Mouse (Mus musculus): ENCODE results near the gene Sap30.
"Not testable (repeated sequence)": the region's sequence is repeated elsewhere in the genome, so short reads cannot be mapped to it uniquely, and the experiment has no call there.

Gene Sap30

DNA sequence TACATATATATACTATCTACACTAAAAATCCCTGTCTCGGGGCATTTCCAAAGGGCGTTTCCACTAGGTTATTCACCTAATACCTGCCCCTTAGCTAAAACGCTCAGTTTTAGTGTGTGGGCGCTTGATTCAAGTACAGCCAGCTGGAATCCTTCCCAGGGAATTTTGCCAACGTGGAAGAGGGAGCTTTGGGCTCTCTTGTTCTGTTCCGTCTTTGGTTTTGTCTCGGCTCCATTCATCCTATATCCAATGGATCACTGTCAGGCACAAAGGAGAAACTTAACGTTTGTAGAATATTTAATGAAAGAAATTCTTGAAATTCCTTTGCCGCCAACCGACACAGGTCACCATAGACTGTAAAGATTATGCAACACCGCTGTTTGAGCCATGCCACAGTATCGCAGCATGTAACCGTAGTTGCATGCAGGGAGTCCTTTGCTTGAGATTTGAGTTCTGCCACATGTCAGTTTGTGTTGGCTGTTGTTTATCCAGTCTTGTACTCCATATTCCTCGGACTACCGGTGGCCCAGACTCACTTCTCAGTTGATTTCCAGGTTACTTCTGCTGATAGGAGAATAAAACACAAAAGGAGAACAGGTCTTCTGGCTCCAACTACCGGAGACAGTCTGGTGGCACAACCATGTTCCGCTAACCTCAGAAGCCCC is 11.3 kb upstream of the Sap30 start:
- in situ Hi-C loops (cut with MboI, MseI) = no loop called here

DNA sequence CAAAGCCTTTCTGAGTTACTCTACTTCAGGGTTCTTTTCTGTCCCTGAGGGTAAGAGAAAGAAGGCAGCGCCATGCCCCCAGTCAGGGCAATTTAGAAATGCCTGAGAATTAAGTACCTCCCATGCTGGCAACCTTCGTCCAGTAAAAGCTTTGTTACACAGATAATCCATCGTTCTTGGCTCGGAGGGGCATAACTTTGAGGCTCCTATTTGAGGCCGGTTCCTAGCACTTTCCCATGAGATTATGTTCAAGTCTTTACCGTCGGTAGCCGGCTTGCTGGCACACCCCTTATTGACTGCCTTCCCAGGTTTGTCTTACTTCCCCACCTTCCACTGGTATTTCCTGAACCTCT is 10.8 kb upstream of the Sap30 start:
- in situ Hi-C loops (cut with MboI, MseI) = no loop called here

DNA sequence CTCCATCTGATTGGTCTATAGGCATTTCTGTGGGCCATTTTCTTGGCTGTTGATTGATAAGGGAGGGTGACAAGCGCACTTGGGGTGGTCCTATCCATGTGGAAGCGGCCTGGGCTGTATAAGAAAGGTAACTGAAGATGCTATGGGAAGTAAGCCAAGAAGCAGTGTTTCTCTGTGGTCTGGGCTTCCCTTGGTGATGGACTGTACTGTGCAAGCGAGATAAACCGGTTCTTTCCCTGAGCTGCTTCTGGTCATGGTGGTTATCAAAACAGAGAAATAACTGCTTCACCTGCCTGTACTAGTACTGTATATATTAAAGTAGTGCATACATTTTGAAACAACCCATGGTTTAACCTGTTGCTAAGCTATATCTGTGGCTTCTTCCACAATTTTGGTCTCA is 4.2 kb upstream of the Sap30 start:
- in situ Hi-C loops (cut with MboI, MseI) = no loop called here

DNA sequence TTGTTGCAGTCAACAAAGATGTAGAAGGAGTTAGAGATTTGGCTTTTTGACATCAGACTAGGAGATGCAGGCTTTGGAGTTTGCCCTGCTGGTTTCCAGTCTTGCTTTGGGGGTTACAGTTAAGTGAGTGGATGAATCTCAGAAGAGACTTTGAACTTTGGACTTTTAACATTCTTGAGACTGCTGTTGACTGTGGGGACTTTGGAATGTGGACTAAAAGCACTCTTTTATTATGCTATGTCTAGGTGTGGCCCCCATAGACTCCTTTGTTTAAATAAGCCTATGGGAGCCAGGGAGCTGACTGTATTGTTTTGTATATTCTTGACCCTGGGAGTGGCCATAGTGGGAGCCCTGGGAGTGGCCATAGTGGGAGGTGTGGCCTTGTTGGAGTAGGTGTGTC is 2.2 kb upstream of the Sap30 start:
- in situ Hi-C loops (cut with MboI, MseI) = no loop called here

DNA sequence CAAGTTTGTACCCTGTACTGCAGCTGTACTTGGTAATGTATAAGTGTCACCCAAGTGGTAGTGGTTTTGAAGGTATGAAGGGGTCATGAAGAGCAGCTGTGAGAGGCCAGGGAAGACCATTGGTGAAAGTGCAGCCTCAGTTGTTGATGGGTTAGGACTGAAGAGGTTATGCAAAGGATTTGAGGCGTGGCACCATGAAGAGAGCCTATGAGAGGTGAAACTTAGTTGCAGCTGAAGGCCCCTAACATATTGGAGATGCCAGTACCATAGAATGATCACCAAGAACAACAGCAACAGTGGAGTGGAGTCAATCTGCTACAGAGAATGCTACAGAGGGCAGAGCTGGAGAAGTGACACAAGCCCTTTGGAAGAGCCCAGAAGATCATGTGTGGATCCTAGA is 1.7 kb upstream of the Sap30 start:
- in situ Hi-C loops (cut with MboI, MseI) = no loop called here

DNA sequence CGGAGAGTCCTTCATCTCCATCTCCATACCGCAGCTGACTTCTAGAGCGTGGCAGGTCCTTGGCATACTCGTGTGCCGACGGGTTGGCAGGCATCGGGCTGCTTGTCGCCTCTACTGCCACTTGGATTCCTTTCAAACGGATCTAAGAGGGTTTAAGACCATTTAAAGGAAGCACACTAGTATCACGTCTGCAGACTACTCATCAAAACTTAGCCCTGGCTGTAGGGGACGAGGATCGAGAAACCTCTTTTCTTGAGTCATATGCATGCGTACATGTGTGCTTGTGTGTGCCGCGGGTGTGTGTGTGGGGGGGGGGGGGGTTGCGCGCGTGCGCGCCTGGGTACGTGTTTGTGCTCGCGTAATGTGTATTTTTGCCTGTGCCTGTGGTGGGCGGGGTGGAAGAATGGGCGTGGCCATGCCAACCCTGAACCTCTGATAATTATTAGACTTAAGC is 679 bp upstream of the Sap30 start:
- in situ Hi-C loops (cut with MboI, MseI) = no loop called here

DNA sequence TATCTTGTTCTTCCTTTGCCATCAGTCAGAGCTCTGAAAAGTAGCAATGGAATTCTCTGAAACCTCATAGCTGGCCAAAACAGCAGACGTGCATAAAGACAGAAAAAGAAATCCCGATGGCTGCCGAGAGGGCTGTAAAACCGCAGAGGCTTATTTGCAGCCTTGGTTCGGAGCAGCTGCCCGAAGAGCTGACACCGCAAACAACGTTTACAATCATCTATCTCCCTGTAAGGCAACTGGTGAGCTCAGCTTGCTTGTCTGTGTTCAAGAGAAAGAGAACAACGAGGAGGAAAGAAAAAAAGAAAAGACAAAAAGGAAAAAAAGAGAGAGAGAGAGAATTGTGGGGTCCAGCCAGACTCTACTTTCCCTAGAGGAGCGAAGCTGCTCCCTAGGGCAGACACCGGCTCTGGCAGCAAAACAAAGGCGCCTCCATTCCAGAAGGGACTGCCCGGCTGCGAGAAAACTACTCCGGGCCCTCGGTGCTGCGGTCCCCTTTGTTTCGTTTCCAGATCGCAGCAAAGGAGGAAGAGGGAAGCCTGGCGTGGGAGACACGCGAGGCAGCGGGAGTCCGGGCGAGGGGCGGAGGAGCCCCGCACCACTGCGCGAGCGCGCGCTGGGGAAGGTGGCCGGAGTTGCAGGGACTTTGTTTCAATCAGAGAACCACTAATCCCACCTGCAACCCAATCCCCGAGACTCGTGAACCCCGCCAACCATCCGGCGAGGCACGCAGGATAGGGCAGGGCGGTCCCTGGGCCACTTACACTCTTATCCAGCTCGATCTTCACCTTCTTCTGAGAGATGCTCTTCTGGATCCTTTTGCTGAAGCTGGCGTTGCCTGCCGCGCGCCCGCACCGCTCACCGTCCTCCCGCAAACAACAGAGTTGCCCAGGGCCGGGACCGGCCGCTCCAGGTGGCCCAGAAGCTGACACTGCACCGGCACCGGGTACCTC is 894 bp downstream of the Sap30 start:
- in situ Hi-C loops (cut with MboI, MseI) = no loop called here

DNA sequence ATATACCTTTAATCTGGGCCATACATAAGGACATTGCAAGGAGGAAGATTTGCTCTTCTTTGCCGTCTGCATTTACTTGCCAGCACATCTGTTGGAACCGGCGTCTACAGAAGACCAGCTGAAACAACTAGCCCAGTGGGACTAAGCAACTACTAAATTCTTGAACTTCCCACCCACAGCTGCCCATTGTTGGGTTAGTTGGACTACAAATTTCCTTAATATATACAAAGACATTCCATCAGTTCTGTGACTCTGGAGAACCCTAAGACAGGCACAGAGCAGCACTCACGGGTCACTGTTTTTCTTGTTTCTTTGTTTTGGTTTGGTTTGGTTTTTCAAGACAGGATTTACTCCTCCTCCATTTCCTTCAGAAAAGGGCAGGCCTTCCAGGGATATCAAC is 7.1 kb downstream of the Sap30 start:
- in situ Hi-C loops (cut with MboI, MseI) = no loop called here

DNA sequence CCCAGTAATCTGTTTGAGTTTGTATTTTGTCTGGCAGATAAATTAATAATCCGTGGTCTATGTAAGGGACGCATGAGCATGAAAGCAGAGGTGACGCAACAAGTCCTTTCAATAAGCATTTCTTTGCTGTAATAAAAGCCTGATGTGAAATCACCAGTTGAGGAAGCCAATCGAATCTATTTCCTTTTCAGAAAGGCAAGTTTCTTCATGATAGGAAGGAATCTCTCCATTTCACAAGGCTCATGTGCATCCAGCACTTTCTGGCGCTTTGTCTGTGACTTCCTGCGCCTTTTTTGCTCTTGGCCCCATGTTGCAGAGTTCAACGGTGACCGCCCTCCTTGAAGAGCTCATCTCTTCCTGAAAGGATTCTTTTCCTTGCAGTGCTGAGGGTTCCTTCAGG is 8.0 kb downstream of the Sap30 start:
- in situ Hi-C loops (cut with MboI, MseI) = no loop called here

DNA sequence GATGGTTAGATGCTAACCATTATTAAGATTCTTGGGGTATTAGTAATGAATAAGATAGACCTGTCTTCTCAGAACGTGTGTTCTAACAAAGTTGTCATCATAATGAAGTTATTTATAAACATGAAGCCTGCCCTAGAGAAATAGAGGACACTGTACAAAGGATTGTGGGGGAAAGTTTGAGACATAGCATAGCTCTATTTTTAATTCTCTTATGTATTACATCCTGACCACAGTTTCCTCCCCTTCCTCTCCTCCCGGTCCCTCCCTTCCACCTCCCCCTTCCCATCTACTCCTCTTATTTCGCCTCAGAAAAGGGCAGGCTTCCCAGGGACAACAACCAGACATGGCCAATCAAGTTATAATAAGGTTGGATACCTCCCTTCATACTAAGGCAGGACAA is 9.3 kb downstream of the Sap30 start:
- in situ Hi-C loops (cut with MboI, MseI) = no loop called here

DNA sequence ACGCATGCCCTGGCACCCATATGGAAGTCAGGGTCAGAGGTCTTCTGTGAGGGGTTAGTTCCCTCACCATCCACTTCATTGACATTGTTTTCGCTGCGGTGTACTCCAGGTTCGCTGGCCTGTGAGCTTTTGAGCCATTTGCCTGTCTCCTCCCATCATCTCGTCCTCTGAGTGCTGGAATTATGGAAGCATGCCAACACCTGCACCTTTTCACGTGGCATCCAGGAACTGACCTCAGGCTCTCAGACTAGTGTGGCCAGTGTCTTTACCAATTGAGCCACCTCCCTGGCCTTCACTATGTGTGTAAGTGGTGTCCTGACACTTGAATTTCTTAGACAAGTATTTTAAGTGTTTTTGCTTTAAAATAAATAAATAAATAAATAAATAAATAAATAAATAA is 13.9 kb downstream of the Sap30 start:
- in situ Hi-C loops (cut with MboI, MseI) = loop anchor here (5.0 kb wide), 1 partner anchor 41 kb away; no protein-coding TSS in a partner anchor

DNA sequence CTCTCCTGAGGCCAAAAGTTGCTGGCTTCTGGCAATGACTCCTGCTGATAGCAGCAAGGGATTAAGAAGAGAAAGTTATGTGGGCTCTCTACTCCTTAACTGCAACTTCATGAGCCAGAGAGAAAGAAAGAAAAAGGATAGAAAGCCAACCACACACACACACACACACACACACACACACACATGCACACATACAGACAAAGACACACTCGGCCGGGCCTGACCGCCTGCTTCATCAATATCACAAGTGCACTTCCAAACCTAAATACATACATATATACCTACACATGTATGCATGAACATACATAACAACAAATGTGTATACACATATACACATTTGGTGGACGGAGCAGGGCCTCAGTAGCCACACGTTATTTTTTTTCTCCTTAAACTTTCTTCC is 16.8 kb downstream of the Sap30 start:
- in situ Hi-C loops (cut with MboI, MseI) = loop anchor here (5.0 kb wide), 1 partner anchor 39 kb away; no protein-coding TSS in a partner anchor

DNA sequence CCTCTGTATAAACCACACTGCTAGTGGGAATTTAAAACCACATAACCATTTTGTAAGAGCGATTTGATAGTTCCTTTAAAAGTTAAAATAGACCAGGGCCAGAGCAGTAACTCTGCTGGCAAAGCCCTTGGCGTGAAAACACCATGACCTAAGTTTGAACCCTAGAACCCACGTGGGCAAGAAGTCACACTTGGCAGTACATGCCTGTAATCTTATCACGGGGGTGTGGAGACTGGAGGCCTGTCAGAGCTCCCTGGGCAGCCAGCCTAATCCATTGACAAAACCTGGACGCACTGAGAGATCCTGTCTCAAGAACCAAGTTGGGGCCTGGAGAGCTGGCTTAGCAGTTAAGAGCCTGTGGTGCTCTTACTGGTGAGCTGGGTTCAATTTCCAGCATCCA is 19.0 kb downstream of the Sap30 start:
- in situ Hi-C loops (cut with MboI, MseI) = no loop called here

DNA sequence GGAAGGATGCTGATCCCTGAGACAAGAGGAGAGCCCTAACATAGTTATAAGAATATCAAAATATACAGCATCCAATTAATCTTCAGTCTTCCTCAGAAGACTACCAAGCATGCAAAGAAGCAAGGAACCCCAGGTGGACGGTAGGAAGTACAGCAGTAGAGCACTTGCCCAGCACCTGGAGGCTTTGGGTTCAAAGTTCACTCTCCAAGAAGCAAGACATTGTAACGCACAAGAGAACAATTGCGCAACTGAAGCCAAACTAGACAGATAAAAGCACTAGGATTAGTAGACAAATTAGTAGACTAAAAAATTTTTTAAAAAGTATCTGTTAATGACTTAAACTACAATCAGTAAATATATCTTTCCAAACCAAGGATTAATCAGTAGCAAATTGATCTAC is 23.9 kb downstream of the Sap30 start:
- in situ Hi-C loops (cut with MboI, MseI) = no loop called here

DNA sequence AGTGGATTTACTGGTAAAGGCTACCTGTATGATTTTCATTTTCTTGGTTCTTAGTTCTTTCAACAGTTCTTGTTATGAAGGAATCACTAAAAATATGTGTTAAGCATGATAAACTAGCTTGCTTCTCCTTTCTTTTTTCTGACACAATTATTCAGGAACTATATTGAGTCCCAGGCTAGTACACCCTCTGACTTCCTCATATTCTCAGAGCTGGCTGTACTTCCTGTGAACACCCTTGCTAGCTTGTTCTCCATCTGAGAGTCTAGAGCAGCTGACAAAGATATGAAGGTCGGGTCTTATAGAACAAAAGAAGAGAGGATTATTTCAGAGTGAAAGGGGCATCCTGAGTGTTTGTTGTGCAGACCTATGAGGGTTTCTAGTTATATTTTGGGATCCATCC is 24.8 kb downstream of the Sap30 start:
- in situ Hi-C loops (cut with MboI, MseI) = no loop called here

DNA sequence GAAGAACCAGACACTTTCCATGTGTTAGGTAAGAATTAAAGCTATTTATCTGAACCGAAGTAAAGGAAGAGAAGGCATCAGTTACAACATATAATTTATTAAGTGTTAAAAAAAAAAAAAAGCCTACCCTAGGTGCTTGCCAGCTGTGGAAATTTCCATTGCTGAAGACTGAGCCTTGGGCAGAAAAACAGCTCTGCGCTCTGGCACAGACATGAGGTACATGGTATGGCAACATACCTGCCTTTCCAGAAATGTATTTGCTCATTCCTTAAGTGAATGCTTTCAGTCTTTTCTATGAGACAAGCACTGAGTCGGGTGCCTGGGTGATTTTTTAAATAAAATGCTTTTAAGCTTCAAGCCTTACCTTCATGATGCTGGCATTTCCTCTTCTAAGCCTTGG is 29.7 kb downstream of the Sap30 start:
- in situ Hi-C loops (cut with MboI, MseI) = no loop called here

DNA sequence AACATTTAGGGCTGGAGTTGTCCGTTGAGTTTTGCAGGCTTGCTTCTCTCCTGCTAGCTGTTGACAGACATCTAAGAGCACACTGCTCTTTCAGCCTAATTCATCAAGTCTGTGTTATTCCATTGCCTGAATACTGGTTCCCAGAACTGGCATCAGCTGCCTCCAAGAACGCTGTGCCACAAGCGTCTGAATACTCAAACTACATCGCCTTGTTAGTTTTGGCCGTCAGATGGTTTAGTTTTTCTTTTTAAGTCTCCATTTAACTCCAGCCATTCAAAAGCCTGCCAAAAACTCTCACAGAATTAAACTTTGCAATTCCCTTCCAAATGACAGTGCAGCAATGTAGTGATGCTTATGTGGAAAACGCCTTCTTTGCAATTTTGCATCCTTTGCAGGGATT is 30.5 kb downstream of the Sap30 start:
- in situ Hi-C loops (cut with MboI, MseI) = no loop called here

DNA sequence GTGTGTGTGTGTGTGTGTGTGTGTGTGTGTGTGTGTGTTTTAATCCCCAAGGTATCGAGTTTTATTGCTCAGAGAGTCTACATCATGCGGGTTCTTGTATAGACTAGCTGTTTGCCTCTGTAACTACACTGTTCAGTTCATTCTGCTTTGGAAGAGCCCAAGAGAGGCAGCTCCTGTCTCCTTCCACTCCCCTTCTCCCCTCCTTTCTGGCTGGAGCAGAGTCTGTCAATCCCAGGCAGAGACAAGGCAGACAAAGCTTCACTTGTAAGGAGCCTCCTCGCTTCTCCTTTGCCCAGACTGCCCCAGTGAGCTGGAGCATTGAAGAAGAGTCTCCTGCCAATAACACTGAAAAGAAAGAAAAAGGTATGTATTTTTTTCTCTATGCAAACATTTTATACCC is 31.9 kb downstream of the Sap30 start, which contains the start of gene Scrg1:
Scrg1 (plus strand) TSS at position 159 of the 400 bp plus-strand sequence.
- in situ Hi-C loops (cut with MboI, MseI) = no loop called here

DNA sequence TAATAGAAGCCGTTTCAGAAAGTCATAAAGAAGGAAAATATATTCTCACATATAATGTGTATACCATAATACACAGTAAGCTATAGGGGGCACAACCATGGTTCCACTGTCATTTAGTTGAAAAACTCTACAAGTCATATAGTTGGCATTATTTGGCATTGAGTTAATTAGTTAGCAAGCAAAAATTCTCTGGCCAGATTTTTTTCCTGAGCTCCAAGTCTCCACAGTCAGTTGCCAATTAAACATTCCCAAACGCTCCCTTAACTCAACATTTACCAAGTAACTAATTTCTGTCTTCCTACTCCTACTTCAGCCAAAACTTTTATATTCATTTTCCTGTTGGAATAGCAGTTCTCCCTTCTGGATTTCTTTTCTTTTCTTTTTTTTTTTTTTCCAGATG is 34.3 kb downstream of the Sap30 start:
- in situ Hi-C loops (cut with MboI, MseI) = no loop called here

DNA sequence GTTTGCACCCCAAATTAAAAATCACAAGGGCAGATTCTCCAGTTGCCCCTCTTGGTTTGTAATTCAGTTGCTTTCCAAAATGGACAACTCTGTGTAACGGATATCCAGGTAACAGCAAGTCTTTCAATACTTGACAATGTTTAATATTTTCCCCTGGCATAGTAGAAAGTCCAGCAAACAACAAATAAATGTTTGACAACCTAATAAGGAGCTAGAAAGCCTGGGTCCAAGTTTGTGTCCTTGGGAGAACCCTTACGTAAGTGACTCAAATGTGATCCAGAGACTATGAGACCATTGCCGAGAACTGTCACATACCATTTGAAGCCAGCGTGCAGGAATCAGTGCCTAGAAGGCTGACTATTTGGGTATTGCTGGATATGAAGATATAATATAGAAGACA is 35.8 kb downstream of the Sap30 start:
- in situ Hi-C loops (cut with MboI, MseI) = no loop called here

DNA sequence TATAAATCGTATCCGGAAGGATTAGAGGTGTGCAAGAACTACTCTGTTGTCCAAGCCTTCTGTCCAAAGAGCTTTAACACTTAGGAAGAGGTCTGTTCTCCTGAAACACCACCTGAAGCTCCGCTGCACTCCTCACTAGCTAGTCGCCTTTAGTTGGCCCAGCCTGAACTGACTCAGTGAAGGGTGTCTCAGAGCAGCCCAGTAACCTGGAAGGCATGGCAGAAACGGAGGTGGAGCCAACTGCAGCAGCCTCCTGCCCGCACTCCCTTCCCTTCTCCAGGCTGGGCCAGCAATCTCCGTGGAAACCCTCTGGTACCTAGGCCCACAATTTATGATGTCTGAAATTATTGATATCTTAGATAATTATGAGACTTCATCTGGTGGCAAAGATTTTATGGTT is 36.9 kb downstream of the Sap30 start:
- in situ Hi-C loops (cut with MboI, MseI) = no loop called here

DNA sequence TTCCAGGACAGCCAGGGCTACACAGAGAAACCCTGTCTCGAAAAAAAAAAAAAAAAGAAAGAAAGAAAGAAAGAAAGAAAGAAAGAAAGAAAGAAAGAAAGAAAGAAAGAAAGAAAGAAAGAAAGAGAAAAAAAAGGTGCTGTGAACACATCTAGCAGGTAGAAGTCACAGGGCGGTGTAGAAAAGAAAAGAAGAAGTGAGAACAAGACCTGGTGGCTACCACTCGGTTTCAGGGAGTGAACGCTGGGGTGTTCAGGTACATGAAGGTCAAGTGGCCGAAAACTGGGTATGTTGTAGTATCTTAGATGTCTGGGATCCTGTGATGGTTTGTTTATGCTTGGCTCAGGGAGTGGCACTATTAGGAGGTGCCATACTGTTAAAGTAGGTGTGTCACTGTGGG is 41.8 kb downstream of the Sap30 start:
- in situ Hi-C loops (cut with MboI, MseI) = not testable (repeated sequence)

DNA sequence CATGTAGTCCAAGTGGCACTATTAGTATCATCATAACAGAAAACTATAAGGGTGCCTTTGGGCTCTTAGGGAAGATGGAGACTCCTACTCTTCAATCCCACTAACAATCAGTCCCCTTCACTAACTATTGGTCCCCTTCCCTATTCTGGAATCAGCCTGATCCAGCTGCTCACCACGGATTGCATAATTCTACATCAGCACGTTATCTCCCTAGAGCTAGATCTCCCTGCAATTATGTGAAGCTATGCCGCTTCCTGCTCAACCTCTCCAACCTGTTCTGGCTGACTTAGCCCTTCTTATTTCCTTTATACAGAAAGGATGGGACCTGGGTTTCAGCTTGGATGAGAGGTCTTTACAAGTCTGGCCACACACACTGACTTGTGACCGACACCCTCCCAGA is 44.4 kb downstream of the Sap30 start:
- in situ Hi-C loops (cut with MboI, MseI) = no loop called here

All from T-helper 1 cell (primary cell).